Mouse (Mus musculus): ENCODE data around the gene Taf7l. TPM values are rescaled to one million over a fixed set of nuclear protein-coding genes. Genes with fewer than 3 reads are reported as not detected.

Taf7l gene
- not detected for polyA plus RNA-seq (2014; fragmentation: Illumina TruSeq; extraction: RNeasy Lipid Tissue Mini Kit (QIAGEN cat#74804); ENCODE audit: low read depth, low replicate concordance)

GRCm38 (mm10) chrX:134476290-134476689 is at the start of gene Taf7l:
Gene Taf7l (minus strand): TSS chrX:134476490.

Other genes starting within 250 kb of the Taf7l start
- 58.5 TPM for gene Trmt2b, start 199.5 kb downstream of the Taf7l start, polyA plus RNA-seq (2014; fragmentation: Illumina TruSeq; extraction: RNeasy Lipid Tissue Mini Kit (QIAGEN cat#74804); ENCODE audit: low read depth, low replicate concordance)
- 29.2 TPM for gene Tmem35a, start 181.3 kb downstream of the Taf7l start, polyA plus RNA-seq (2014; fragmentation: Illumina TruSeq; extraction: RNeasy Lipid Tissue Mini Kit (QIAGEN cat#74804); ENCODE audit: low read depth, low replicate concordance)
- gene Cenpi, start 168.4 kb downstream of the Taf7l start, polyA plus RNA-seq (2014; fragmentation: Illumina TruSeq; extraction: RNeasy Lipid Tissue Mini Kit (QIAGEN cat#74804); ENCODE audit: low read depth, low replicate concordance): 0.69 TPM
- not detected for gene Drp2, start 71.9 kb downstream of the Taf7l start, polyA plus RNA-seq (2014; fragmentation: Illumina TruSeq; extraction: RNeasy Lipid Tissue Mini Kit (QIAGEN cat#74804); ENCODE audit: low read depth, low replicate concordance)
- gene Timm8a1, start 65.4 kb upstream of the Taf7l start, polyA plus RNA-seq (2014; fragmentation: Illumina TruSeq; extraction: RNeasy Lipid Tissue Mini Kit (QIAGEN cat#74804); ENCODE audit: low read depth, low replicate concordance): 124 TPM
- 0.69 TPM for gene Btk, start 107.1 kb upstream of the Taf7l start, polyA plus RNA-seq (2014; fragmentation: Illumina TruSeq; extraction: RNeasy Lipid Tissue Mini Kit (QIAGEN cat#74804); ENCODE audit: low read depth, low replicate concordance)
- gene Rpl36a, start 109.2 kb upstream of the Taf7l start, polyA plus RNA-seq (2014; fragmentation: Illumina TruSeq; extraction: RNeasy Lipid Tissue Mini Kit (QIAGEN cat#74804); ENCODE audit: low read depth, low replicate concordance): 470 TPM
- gene Gla, start 124.6 kb upstream of the Taf7l start, polyA plus RNA-seq (2014; fragmentation: Illumina TruSeq; extraction: RNeasy Lipid Tissue Mini Kit (QIAGEN cat#74804); ENCODE audit: low read depth, low replicate concordance): 7.1 TPM
- gene Hnrnph2, start 124.7 kb upstream of the Taf7l start, polyA plus RNA-seq (2014; fragmentation: Illumina TruSeq; extraction: RNeasy Lipid Tissue Mini Kit (QIAGEN cat#74804); ENCODE audit: low read depth, low replicate concordance): 165 TPM
- gene Armcx4, start 210.0 kb upstream of the Taf7l start, polyA plus RNA-seq (2014; fragmentation: Illumina TruSeq; extraction: RNeasy Lipid Tissue Mini Kit (QIAGEN cat#74804); ENCODE audit: low read depth, low replicate concordance): 3.4 TPM
- gene Armcx1, start 241.5 kb upstream of the Taf7l start, polyA plus RNA-seq (2014; fragmentation: Illumina TruSeq; extraction: RNeasy Lipid Tissue Mini Kit (QIAGEN cat#74804); ENCODE audit: low read depth, low replicate concordance): 17.2 TPM